Mouse (Mus musculus): ENCODE measurements around the gene Btbd7.
A peak's percentile ranks its signal among the peaks of the same experiment; 100 is the strongest.

The Btbd7 gene

DNA sequence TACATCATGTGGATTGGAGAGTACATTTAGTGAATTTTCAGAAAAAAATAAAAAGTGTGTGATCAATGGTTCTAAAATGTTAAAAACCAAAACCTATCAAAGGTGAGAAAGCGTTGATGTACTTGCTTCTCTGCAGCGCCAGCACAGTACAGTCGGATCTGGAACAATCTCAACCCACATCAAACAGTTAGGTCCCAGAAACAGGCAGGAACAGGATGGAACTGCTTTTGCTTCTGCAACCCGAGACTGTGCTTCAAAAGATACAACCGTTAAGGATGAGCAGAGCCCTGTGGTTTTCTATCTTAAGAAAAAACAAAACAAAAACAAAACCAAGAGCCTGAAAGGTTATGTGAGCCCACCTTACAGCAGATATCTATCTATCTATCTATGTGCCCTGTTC is 95.4 kb downstream of the Btbd7 start:
- no peak for DNase-seq (ENCODE audit: low spot score)

DNA sequence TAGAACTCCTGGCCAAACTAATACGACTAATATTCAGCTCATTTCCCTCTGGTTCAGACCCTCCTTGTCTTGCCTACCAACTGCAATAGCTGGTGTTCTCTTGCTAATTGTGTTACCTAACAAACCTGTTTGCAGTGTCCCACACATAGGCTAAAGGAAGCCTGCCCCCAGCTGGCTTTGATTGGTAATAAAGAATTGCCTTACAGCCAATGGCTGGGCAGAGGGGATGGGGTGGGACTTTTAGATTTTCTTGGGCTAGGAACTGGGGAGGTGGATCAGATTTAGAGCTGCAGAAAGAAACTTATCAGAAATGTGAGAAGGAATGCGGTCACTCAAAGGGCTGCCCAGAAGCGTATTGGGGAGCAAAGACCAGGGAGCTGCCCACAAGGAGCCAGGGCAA is 98.8 kb downstream of the Btbd7 start:
- no peak for DNase-seq (ENCODE audit: low spot score)

DNA sequence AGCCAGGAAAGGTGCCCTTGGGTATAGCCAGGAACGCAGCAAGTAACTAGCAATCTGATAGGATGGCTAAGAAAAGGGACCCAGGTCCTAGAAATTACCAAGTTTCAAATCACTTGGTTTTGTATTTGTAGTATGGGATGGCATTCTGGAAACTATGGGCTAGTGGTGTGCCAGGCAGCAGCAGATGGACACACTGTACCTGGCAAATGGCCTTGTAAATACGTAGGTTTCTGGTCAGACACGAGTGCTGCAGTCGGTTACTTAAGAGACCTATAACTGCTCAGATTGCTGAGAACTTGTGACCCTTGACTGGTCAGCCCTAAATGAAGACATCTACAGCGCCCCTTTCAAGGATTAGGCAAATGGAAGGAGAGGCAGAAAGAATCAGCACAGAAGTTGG is 100.1 kb downstream of the Btbd7 start:
- DNase-seq (ENCODE audit: low spot score): no peak

DNA sequence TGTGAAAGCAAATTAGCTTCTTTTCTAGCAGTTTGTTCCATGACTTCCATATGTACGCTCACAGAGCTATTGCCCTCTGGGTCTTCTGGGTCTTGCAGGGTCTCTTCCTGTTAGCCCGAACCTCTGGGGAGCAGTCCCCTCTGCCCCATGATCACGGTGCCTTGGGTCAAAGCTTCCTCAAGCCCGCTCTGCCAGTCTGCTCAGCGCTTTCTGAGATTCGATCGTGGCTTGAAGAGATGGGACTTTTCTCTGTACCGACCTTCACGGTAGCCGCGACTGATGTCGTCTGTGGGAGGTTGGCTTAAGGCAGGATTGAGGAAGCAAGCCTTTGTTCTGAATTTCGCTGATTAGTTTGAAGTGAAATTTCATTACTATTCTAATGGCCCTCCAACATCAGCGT is 102.2 kb downstream of the Btbd7 start:
- no peak for DNase-seq (ENCODE audit: low spot score)

DNA sequence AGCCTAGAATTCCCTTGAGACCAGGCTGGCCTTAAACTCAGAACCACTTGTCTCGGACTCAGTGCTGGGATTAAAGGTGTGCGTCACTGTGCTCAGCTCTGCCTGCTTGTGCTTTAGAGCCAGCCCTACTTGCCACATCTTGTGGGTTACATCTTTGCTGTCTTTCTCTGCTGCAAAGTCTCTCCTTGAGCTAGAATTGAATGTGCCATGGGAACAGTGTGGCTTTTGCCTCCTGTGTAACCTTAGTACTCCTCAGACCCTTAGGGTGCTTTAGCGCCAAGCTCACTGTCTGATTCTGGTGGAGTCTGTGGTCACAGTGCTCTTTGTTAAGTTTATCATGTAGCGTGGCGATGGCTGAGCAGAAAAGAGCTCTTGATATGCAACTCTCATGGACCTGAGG is 105.6 kb downstream of the Btbd7 start:
- no peak for DNase-seq (ENCODE audit: low spot score)

DNA sequence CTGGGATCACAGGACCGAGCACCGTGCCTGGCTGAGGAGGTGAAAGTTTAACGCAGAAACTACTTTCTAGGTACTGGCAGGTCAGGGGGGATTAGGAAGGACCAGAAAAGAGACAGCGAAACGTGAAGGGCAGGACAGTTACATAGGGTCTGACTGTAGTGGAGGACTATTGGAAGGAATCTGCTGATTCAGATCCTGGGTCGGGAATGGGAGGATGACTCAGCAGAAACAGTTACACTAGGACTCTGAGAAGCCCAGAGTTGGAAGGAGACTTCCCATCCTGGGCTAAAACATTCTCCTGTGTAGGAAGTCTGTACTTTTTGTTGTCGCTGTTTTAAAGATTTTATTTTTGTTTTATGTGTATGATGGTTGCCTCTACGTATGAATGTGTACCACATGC is 106.7 kb downstream of the Btbd7 start:
- no peak for DNase-seq (ENCODE audit: low spot score)

DNA sequence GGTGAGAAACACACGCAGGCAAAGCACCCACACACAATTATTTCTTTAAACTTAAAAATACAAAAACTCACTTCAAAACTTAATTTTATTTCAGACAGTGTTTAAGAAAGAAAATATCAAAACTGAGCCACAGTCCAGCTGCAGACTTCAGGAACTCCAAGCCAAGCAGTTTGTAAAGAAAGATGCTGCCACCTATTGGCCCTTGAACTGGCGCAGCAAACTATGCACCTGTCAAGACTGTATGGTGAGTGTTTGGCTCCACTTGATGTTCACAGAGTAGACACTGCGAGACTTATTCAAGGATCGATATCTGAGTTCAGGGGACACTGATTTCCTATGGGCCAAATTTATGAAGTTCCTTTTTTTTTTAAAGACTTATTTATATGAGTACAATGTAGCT is 109.3 kb downstream of the Btbd7 start:
- DNase-seq (ENCODE audit: low spot score): no peak

DNA sequence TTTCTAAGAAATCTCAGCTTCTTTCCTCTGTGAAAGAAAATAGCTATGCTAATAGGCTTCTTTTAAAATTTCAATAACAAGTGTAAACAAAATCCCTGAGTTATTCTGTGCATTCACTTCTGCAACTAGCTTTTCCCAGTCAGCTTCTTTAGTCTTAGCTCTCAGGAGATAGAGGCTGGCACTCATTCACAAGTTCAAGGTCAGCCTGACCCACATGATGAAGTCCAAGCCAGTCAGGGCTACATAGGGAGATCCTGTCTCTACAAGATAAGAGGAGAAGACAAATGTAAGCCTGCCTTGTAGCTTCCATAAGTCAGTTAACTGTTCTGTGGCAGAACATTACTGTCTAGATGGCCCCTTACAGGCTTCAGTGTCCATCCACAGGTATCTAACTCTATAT is 114.6 kb downstream of the Btbd7 start:
- DNase-seq (ENCODE audit: low spot score): no peak

DNA sequence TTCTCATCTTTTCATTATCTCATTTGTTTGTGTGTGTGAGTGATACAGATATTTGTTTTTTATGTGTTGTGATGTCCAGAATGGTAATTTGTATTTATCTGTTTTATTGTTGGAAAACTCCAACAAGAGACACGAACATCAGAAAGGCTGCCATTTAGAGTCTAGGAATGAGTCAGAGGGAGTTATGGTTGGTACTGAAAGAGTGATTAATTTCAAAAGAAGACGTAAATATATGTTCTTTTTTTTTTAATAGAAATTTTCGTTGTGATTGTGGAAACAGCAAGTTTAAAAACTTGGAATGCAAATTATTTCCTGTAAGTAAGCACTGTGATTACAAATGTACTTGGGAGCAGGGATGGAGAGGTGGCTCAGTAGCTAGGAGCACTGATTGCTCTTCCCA is 116.6 kb downstream of the Btbd7 start:
- no peak for DNase-seq (ENCODE audit: low spot score)

DNA sequence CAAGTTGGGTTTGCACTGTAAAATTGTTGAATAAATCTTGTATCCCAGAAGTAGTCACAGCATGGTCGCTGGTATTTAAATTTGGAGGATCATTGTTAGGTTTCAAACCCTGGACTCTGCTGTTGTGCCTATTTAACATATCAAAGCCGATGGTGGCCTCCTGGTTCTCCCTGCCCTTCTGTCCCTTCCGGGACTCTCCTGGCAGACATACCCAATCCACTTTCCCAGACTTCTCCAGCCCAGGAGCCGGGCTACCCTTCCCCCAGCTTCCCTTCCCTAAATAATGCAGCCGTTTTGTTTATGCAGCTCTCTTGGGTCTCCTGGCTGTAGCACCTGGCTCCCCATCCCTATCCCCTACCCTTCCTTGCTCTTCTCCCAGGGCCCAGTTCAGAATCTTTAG is 119.3 kb downstream of the Btbd7 start:
- no peak for DNase-seq (ENCODE audit: low spot score)

DNA sequence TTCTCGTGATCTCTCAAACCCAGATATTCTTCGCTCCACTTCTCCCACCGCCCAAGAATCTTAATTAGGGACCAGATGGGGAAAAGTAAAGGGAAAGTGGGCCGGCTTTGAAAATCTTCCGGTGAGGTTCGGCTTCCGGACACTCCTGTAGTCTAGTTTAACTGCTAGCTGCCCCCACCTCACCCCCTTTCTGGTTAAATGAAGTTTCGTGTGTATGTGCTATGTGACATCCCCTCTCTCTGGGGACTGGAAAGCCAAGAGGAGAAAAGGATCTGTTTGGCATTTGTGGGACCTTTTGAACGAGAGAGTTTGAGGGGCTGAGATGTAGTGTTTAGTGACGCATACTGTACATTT is 119.9 kb downstream of the Btbd7 start, which contains the start of gene Gm20604:
Gene Gm20604 (minus strand): TSS at position 270 of the 354 bp plus-strand sequence.
- DNase-seq (ENCODE audit: low spot score): no peak

DNA sequence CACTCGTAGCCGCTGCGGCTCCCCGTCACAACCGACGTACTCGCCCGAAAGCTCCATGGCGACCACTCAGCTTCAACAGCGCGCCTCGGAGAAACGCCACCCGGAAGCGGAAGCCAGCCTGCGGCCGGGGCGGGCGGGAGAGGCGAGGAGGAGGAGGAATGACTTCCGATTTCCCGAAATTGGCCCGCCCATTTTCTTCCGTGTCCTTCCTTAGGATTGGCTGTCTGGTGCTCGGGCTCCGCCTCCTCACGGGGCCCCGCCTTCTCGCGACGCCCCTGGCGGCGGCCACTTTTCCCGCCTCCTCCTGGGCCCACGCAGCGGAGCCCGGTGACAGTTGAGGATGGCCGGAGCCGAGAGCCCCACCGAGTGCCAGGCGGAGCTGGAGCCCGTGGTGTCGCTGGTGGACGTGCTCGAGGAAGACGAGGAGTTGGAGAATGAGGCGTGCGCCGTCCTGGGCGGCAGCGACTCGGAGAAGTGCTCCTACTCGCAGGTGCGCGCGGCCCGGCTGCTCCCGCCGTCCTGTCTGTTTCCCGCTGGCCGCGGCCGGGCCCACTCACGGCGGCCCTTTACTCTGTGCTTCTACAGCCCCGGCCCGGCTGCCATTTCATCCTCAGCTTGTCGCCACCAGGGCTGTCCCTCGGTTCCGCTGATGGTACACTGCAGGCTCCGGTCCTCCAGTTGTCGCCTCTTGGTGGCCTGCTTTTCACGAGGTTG is 120.4 kb downstream of the Btbd7 start, which contains the start of the genes Gm28051, Gon7 and Ubr7:
Gene Gm28051 (minus strand): TSS at position 77 of the 714 bp plus-strand sequence.
Gene Gon7 (minus strand): TSS at position 115 of the 714 bp plus-strand sequence.
Gene Ubr7 (plus strand): TSS at position 279 of the 714 bp plus-strand sequence.
- peak; percentile 97 for DNase-seq (ENCODE audit: low spot score)

DNA sequence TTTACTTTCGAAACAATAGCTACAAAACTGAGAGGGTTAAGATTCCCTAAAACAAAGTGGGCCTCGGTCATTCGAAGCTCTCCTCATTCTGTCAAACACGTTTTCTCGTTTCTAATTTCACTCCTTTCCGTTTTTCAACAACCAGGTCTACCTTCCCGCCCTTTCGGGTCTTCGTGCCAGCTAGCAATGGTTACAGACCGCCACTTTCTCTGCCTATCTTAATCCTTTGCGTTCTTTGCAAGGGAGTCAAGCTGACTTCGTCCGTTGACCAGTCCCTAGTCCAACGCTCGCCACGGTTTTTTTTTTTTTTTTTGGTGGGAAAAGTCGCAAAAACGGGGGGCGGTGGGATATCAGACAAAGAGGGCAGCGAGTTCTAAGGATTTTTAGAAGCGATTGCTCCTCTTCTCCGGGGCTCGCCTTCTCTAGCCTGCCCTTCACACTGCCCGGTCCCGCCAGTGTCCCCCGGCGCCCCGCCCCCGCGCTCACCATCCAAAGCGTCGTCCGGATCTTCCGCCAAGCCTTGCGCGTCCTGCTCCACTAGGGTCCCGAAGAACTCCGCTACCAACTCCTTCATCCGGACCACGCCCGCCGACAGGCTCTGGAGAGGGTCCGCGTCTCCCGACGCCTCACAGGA is 121.1 kb downstream of the Btbd7 start:
- no peak for DNase-seq (ENCODE audit: low spot score)

DNA sequence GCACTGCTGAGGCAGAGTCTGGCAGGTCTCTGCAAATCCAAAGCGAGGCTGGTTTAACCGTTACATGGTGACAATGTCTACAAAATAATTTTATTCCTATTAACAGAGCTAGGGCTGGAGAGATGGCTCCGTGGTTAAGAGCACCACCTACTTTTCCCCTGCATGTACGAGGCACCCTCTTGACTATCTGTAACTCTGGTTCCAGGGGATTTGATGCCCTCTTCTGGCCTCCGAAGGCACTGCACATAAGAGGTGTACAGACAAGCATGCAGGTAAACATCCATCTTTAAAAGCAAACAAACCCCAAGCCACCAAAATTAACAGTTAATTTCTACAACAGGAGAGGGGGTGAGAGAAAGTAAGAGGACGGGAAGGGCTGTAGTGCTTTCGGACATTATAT is 122.0 kb downstream of the Btbd7 start:
- no peak for DNase-seq (ENCODE audit: low spot score)

DNA sequence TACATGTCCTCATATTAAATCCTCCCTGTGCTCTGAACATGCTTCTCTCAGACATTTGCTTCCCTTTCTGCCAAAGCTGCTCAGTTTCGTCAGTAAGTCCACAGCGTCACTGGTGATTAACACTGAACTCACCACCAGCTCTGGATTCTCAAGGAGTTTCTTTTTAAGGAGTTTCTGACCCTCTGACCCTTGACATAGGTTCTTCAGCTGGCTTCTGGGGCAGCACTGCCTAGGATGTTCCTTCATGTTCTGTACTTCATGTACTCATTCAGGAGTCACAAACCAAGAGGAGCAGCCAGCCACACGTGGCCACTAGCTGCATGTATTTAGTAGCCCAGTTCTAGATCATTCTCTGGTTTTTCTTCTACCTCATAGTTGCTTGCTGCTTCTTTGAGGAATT is 130.0 kb downstream of the Btbd7 start:
- no peak for DNase-seq (ENCODE audit: low spot score)

DNA sequence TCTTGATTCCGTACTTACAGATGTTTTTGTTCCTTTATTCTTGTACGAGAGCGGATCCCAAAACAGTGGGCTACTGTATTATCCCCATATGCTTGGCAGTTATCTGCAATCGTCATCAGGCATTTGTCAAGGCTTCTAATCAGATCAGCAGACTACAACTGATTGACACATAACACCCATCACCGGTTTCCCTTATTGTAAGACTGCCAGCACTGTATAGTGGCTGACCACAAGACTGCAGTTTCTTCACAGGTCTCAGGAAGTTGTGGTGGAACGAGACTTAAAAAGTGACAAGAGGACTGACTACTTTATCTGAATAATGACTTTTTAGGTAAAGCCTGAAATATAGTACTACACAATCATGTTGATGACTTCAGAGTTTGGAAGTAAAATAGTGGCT is 133.4 kb downstream of the Btbd7 start:
- no peak for DNase-seq (ENCODE audit: low spot score)

DNA sequence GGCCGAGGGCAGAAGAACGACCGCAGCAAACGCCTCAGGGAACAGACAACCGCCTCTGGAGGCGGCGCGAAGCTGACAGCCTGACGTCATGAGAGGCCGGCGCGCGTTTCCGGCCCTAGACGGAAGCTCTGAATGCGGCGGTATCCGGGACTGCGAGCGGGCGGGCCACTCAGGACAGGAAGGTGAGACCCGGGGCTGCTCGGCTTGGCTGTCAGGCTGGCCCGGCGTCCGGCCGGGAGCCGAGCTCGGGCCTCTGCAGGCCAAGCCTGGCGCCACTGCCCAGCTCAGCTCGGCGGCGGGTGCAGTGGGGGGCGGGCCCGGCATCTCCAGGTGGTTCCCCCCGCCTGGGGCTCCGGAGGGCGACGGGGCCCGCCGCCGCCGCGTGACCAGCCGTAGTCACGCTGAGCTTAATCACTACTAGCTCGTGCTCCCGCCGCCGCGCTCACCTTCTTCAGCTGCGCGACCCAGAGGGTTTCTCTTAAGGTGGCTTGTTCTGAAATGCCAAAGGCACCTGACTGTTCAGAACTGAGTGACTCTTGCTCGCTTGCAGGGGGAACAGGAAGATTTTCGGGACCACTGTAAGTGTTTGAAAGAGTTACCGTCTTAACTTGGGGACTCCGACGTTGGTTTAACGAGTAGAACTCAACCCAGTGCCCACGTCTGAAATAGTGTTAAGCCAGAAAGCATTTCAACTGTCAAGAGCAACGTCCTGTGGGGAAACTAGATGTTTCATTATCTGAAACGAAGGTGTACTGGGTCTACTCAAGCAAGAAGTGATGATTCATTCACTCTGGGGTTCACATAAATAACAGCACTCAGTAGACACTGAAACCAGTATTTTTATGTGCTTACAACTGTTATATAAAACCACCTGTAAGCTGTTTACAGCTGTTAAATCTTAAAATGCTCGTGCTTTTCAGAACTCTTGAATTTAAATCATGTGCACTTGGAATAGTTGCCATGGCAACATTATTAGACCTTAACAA is 134.4 kb downstream of the Btbd7 start, which contains the start of the genes Moap1 and Tmem251:
Gene Moap1 (minus strand): TSS at position 73 of the 986 bp plus-strand sequence.
Gene Tmem251 (plus strand): TSS at position 174 of the 986 bp plus-strand sequence.
- peak; percentile 90 for DNase-seq (ENCODE audit: low spot score)

DNA sequence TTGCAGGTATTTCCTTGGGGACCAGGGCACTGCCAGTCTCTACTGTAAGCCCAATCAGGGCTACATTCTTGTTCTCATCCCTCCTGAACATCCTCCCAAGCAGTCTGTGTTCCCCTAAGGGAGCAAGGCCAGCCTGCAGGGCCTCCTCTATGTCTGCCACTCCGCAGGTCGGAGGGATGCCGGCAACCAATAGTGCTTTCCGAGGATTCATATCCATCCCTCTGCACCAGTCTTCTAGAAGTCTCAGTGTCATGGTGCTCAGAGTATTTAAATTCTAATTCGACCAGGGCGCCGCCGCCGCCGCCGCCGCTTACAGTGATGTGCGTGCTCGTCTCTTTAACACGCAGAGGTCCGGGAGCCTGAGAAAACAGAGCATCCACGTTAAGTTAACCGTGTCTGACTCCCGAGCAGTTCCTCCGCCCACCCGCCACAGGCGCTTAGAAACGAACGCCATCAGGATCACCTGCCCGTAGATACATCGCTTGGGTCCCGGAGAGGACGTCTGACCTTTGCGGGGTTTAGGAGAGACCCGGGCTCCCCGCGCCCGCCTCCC is 135.2 kb downstream of the Btbd7 start:
- DNase-seq (ENCODE audit: low spot score): no peak

DNA sequence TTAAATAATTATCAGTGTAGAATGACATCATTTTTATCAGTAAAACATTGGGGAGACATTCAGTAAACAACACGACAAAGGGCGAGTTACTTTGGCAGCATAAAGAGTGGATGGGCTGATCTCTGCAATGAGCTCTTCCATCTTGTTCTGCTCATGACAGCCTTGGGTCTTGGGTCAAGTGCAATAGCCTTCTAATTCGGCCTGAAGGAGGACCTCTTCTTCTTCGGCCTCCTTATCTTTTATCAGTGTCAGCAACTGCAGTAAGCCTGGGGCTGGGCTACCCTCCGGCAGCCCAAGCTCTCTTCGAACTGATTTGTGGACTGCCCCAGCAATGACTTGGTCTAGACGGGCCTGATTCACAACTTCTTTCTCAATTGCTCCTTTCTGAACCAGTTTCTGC is 136.2 kb downstream of the Btbd7 start:
- DNase-seq (ENCODE audit: low spot score): no peak

DNA sequence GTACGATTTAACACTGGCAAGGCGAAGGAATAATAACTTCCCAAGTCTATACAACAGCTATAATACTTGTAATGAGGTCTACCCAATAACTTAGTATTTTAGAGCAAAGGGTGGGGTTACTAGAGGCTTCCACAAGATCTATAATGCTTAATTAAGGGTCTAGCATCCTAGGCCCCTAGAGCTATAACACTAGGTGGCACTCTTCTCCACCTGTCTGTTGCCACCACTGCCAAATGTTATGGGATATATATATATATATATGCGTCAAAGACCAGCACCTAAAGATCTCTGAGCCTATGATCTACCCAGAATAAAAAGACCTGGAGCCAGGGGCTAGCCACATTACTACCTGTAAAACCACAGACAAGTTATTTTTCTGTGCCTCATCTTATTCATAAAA is 138.0 kb downstream of the Btbd7 start:
- DNase-seq (ENCODE audit: low spot score): no peak

DNA sequence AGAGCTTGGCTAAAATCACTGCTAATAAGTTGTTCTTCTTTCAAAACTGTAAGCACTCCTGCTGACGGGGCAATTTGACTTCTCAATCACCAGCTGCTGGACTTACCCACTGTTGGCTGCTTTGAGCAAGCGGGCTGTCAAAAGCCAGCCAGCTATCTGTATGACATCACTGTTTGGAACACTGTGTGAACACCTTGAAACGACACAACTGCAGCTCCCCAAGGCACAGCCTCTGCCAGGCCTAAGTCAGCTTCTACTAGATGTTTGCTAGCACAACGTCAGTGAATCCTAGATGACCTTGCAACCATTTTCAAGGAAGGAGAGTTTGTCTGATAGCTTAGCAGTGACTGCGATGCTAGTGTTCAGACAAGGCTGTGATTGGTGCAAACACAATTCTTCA is 139.2 kb downstream of the Btbd7 start:
- DNase-seq (ENCODE audit: low spot score): no peak

DNA sequence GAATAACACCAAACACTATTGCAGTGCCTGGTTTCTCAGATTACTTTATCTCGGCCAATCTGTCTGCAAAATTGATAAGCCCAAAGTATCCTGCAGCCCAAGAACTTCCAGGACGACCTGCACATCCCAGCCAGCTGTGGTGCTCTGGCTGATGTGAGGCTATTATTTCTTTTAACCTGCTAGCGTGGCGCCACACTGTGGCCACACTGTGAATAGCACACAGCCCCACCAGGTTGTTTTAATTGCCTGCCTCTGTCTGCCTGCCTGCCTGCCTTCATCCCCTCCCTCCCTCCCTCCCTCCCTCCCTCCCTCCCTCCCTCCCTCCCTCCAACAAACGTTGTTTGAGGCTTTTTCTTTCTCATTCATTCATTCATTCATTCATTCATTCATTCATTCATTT is 144.9 kb downstream of the Btbd7 start:
- peak; percentile 50 for DNase-seq (ENCODE audit: low spot score)

Measured in yolk sac, embryonic 10.5 days (tissue).